Mouse (Mus musculus) mature B cell (primary cell): ENCODE measurements around the gene Camkk1.

Experiments
- in situ Hi-C: fragments of 300-500 bp; cut with MboI; formaldehyde crosslinking; loops from 2 replicates; pipeline ENCODE4 v1.14.3; 2019

Gene Camkk1

DNA sequence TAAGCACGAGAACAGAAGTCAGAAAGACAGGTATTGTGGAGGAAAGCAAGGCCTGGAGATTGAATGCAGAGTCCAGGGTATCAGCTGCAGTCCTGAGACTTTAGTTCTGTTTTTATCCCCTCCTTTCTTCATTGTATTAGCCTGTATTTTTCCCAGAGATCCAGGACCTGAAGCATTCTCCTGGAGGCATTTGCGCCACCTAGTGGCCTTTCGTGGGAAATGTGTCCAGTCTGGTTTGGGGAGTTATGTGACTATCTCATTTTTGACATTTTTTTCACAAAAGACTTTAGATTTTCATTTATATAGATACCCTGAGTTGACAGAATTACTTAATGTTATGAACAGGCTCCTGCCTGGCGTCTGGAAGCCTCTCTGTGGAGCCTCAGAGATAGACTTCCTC lies 30.5 kb downstream of the Camkk1 start:
- in situ Hi-C loops, result no loop called here

DNA sequence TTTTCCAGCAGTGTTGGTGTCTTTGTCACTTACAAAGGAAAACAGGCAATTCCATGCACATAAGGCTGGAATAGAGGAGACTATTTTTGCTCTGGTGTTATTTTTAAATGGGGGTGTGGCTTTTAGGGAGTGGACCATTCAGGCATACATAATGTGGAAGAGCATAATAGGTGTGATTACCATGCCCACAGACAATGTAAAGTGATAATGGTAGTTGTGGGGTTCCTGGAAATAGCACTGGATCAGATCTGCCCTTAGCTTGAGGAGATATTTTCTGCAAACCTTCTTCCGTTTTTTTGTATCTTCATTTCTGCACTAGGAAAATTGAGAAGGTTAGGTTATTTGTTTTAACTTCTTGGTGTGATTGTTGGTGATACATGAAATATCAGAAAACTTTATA lies 34.0 kb downstream of the Camkk1 start:
- in situ Hi-C loops, result no loop called here

DNA sequence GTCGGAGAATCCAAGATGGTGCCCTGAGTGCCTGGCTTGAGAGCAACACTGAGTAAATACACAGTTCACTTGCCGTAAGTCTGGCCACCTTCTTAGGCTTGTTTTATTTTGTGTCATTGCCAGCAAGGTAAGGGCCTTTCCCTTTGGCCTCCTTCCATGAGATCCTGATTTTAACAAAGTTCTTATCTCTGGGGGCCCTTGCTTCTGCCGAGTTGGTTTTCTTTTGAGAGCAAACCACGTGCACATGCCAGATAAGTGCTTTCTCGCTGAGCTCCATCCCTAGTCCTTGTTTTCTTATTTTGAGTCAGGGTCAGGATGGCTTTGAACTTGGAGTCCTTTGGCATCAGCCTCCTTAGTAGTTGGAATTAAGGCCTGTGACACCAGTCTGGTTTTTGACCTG lies 38.9 kb downstream of the Camkk1 start:
- in situ Hi-C loops, result no loop called here

DNA sequence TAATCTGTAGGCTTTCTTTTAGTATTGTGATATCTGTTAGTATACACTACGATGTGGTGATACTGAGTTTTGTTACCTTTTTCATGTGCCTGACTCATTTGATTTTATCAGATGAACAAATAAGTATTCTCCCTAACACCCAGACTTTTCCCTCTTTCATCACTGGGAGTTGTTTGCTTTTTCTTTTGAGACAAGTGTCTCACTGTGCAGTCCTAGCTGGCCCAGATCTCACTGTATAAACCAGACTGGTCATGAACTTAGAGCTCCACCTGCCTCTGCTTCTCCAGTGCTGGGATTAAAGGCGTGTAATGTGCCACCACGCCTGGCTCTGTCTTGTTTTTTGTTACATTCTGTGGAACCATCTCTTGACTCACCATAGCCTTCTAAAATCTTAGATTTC lies 40.8 kb downstream of the Camkk1 start:
- in situ Hi-C loops, result no loop called here

DNA sequence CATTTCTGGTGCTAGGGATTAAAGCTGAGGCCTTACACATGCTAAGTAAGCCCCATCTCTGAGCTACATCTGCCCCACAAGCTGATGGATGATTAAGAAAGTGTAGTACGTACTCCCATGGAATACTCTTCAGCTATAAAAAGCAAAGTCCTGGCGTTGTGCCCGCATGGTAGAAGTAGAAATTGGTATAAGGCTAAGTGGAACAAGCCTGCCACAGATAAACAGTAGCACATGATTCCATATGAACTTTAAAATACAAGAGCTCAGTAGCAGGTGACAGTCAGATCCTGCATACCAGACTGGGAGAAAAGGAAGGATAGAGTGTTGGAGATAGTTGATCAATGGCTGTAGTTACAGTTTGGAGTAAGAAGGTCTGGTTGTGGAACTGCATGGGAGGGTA lies 42.6 kb downstream of the Camkk1 start:
- in situ Hi-C loops, result no loop called here

DNA sequence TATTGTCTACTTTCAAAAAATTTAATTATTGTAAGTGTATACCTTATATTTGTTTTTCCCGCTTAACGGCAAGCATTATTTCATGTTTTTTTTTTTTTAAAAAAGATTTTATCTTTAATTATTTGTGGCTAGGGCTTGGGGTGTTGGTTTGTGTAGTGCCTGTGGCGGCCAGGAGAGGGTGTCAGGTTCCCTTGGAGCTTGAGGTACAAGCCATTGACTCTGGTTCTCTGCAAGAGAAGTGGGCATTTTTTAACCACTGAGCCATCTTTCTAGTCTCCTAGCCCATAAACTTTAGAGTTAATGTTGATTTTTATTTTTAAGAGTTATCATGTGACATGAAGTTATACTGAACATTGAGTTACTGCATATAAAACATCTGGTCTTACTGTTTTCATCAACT lies 53.0 kb downstream of the Camkk1 start:
- in situ Hi-C loops, result no loop called here

DNA sequence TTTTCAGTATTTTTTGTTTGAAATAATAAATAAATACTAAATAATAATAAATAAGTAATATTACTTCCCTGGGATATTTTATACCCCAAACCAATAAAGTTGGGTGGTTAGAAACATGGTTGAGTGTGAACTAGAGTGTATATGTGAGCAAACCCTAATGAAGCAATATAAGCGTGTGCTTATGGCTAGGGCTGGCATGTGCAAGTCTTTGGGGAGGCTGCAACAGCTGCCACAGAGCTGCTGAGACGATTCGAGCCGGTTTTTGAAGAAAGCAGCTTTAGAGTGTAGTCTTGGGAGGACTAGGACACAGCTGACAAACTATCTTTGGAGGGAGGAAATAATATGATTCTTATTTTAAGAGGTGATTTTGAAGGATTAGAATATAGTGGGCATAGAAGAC lies 57.5 kb downstream of the Camkk1 start:
- in situ Hi-C loops, result no loop called here

DNA sequence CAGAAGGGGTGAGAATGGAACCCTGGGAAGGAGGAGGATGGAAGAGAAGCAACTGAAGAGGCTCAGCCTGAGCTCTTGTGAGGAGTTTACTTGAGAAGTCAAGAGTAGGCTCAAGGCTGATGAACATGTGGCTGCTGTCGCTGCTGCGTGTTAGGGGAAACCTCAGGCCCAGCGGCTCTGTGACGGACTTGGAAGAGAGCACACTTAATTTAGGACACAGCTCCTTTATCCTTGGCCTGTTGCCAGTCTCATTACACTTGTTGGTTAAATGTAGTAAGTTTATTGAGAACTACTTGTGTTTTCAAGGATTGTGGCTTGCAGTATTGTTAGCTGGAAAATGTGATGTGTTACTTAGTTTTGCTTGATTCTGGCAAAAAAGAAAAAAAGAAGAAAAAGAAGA lies 57.9 kb downstream of the Camkk1 start:
- in situ Hi-C loops, result no loop called here

DNA sequence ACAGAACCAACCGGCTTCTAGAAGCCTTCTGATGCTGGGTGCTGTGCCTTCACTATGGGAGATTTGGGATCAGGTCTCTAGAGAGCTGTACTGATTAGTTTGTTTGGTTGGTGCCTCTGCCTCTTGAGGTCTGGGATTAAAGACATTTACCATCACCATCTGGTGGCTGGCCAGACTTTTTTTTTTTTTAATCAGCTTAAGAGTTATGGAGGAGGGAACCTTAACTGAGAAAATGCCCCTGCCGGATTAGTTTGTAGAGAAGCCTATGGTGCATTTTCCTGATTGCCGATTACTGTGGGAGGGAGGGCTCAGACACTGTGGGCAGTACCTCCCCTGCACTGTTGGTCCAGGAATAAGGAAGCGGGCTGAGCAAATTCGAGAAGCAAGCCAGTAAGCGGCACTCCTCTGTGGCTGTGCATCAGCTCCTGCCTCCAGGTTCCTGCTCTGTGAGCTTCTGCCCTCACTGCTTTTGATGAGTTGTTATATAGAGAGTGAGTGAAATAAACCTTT lies 58.5 kb downstream of the Camkk1 start:
- in situ Hi-C loops, result no loop called here

DNA sequence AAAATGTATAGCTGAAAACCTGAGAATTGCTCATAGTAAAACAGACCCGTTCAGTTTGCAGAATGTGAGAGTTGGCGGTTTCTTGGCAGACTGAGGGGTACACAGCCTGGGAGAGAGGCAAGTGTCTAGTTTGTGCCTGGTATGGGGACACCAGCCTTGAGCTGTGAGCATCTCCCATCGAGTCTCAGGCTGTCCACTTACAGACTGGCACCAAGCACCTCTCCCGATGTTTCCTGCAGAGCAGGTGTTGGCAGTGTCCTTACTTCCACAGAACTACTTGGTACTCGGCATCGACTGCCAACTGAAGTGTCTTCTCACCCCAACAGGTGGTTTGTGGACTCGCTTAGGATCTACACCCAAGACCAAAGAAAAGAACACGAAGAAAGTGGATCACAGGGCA lies 59.8 kb downstream of the Camkk1 start:
- in situ Hi-C loops, result no loop called here

DNA sequence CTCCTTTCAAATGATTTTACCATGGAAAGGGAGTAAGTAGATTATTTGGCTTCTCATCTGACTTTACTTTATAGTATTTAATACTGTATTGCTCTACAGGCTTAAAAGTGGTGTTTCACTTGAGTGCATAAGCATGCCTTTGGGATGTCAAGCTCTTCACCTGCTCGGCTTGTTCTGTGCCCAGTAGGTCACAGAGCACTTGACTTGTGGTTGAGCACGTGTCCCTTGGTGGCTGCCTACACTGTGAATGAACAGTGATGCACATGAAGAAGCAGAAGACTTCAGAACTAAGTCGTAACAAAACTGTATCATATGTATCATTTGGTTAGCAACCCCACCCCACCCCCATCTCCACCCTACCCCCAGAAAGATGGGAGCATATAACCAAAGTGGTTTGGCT lies 61.5 kb downstream of the Camkk1 start:
- in situ Hi-C loops, result no loop called here

DNA sequence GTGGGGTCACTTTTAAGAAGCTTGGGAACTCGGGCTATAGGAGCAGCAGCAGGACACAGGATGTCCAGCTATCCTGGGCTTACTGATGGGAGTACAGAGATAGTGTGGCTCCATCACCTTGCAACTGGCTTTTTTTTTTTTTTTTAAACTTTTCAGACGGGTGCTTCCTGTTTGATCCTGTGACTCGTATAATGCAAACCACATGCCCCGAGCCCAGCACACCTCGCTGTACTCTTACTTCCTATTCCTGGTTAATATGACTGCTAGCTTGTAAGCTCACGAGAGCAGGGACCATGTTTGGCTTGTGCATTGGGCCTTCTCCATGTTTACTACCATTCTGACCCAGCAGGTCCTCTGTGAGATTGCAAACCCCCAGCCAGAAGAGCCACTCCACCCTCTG lies 65.5 kb downstream of the Camkk1 start:
- in situ Hi-C loops, result no loop called here

DNA sequence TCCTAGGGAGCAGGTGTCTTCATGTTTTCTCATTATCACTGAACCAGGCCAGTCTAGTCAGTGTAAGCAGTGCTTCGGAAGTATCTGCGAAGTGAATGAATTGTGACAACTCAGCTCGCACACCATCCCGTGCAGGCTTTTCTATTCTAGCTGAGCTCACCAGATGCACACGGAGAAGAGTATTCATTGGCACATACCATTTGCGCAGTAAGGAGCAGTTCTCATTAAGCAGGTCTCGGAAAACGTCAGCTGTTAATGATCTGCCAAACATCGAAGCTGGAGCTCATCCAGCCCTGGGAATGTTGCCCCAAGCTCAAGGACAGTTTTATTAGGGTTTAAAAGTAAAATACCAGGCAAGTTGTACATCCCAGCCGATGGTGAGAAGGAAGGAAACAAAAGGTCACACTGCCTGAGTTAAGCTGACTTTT lies 66.0 kb downstream of the Camkk1 start:
- in situ Hi-C loops, result no loop called here

DNA sequence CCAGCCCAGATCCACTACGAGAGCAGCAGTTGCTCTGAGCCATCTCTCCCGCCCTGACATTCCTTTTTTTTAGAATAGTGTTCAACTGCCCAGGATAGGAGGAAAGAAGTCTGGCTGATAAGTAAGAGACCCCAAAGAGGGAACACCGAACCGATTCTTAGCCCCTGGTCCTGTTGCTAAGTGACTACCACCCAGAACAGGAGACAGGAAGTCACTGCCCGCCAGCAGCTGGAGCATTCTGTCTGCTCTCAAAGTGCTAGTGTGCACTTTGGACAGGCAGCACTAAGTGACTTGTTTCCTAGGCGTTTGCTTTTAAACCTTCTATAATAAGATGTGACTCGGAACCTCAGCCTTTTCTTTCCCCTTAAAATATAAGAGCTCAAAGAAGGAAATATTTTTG lies 66.6 kb downstream of the Camkk1 start:
- in situ Hi-C loops, result no loop called here

DNA sequence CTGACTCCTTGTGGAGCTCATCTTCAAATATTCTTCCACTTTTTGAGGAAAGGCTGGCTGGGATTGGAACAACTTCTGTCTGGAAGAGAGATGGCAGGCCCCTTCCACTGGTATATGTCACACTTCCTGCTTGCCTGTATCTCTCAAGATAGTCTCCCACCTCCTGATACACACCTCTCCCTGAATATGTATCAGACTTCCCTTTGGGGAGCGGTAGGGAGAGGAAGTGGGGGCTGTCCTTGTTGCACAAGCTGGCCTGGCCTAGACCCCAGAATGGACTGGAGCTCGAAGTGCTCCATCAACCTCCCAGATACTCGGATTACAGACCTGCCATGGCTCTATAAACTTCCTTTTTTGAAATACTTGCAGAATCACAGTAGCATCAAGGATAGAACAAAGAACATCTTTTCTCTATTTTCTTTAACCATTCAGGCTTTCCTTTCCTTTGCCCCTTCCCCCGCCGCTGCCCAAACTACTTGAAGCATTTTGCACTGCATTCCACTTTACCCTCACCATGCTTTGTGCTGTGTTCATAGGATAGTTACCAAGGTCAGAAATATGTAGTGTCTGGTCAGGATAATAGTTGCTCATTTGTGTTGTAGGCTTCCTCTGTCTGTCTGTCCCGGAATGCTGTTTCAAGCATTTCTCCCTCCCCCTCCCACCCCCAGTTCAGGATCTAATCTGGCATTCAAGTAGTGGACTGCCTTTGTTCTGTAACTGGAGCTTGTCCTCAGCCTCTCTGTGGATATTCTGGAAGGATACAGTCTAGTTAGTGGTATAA lies 69.1 kb downstream of the Camkk1 start:
- in situ Hi-C loops, result no loop called here

DNA sequence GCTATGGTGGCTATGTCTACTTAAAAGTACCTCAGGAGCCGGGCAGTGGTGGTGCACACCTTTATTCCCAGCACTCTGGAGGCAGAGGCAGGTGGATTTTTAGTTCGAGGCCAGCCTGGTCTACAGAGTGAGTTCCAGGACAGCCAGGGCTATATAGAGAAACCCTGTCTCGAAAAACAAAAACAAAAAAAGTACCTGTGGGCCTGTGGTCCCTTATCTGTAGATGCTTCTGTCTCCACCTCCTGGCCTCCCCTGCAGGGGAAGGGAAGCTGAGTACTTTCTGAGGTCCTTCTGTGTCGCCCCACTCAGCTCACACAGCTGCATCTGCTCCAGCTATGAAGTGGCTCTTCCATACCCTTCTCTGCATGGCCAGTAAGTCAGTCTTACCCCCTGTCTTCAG lies 71.5 kb downstream of the Camkk1 start, which contains the start of gene Itgae:
Itgae (plus strand) TSS at position 301 of the 400 bp plus-strand sequence.
- in situ Hi-C loops, result no loop called here

DNA sequence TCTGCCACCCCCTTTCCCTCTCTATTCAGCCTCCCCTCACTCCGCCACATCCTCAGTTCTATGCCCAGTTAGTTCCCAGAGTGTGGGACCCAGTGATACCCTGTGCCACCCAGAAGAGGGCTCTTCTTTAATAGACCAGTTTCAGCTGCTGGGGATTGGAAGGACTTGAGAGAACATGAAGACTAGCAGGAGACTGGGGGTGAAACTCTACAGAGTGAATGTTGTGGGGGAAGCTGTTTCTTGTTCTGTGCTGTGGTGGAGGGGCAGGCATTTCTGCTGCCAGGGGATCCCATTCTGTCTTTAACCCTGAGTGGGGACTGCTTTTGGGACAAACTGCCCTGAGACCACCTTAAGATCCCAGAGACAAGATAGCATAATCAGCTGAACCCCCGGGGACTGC lies 72.0 kb downstream of the Camkk1 start:
- in situ Hi-C loops, result no loop called here
